Mouse (Mus musculus): ENCODE data around the gene Fgfr2.
"Not testable (repeated sequence)": the region's sequence is repeated elsewhere in the genome, so short reads cannot be mapped to it uniquely, and the experiment has no call there.

The Fgfr2 gene

GRCm38 (mm10) chr7:131062541-131062940 lies 2060.6 kb downstream of the Fgfr2 start:
- no peak for DNase-seq (ENCODE audit: low spot score in 2 of 2)

- not testable (repeated sequence) for DNase-seq (ENCODE audit: low spot score in 2 of 2)
These were observed 2063.3 kb downstream of the Fgfr2 start for GRCm38 (mm10) chr7:131059808-131060207.

DNA sequence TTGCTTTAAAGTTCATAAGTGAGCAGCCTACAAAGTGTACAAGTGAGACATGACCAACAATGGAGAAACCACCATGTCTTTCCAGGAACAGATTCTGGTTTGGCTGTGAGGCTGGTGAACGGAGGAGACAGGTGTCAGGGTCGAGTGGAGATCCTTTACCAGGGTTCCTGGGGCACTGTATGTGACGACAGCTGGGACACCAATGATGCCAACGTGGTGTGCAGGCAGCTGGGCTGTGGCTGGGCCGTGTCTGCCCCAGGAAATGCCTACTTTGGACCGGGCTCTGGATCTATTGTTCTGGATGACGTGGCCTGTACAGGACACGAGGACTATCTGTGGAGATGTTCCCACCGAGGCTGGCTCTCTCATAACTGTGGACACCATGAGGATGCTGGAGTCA lies 2065.2 kb downstream of the Fgfr2 start:
- DNase-seq (ENCODE audit: low spot score in 2 of 2), result not testable (repeated sequence)

DNA sequence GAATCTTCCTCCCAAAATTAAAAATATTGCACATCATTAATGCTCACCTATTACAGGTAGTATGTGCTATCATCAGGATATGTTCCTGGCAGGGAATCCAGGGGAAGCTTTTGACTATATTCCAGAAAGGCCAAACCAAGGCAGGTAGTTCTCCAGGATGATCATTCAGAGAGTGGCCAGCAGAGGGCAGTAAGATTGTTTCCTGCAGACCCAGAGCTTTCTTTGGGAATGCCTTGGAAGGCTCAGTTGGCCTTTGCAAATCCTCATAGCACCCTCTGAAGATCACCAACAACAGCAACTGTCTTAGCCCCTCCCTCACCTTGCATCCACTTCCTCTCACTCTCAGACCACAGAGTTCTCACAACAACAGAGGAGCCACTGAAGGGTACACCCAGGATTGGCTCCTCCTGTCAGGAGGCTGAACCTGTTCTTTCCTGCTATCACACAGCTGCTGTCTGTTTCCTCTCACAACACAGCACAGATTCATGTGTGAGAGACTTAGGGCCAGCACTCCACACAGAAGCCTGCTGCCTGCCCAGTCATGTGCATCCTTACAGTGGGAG lies 2068.3 kb downstream of the Fgfr2 start:
- no peak for DNase-seq (ENCODE audit: low spot score in 2 of 2)

GRCm38 (mm10) chr7:131049829-131050228 lies 2073.3 kb downstream of the Fgfr2 start:
- DNase-seq (ENCODE audit: low spot score in 2 of 2), result not testable (repeated sequence)

DNA sequence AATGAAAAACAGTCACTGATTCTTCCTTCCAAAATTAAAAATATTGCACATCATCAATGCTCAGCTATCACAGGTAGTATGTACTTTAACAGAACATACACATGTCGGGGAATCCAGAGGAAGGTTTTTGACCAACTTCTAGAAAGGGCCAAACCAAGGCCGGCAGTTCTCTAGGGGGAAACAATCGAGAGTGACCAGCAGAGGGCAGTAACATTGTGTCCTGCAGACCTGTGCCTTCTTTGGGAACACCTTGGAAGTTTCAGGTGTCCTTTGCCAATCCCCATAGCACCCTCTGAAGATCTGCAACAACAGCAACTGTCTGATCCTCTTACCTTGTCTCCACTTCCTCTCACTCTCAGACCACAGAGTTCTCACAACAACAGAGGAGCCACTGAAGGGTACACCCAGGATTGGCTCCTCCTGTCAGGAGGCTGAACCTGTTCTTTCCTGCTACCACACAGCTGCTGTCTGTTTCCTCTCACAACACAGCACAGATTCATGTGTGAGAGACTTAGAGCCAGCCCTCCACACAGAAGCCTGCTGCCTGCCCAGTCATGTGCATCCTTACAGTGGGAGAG lies 2077.8 kb downstream of the Fgfr2 start:
- not testable (repeated sequence) for DNase-seq (ENCODE audit: low spot score in 2 of 2)

DNA sequence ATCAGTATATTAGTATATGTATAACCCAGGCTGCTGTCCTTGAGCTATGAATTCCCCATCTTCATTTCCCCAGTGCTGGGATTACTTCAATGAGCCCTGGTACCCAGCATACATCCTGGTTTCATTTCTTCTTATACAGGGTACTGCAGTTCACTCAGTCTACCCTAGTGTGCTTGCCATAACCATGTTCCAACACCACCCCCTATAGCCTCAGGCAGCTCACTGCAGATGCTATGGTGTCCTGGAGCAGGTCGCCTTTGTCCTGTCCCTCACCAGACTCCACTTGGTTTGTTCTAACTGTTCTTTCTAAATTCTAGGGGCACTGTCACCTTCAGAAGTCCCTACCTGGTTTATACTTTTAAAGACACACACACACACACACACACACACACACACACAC lies 2080.5 kb downstream of the Fgfr2 start:
- DNase-seq (ENCODE audit: low spot score in 2 of 2), result no peak

GRCm38 (mm10) chr7:131040760-131041159 lies 2082.4 kb downstream of the Fgfr2 start:
- not testable (repeated sequence) for DNase-seq (ENCODE audit: low spot score in 2 of 2)

DNA sequence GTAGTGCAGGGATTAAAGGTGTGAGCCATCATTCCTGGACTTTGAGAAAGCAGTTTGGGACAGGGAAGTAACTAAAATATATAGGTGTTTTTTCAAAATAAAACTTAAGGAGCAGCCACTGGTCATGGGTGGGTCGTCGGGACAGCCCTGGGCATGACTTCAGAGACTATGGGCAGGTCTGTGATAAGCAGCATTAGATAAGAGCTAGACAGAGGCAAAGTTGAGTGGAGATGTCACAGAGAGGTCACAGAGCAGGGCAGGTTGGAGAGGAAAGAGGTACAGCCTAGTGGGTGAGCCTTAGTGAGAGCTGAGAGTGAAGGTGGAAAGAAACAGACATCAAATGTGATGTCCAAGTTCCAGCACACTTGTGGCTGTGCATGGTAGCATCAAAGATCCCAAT lies 2086.1 kb downstream of the Fgfr2 start:
- no peak for DNase-seq (ENCODE audit: low spot score in 2 of 2)

DNA sequence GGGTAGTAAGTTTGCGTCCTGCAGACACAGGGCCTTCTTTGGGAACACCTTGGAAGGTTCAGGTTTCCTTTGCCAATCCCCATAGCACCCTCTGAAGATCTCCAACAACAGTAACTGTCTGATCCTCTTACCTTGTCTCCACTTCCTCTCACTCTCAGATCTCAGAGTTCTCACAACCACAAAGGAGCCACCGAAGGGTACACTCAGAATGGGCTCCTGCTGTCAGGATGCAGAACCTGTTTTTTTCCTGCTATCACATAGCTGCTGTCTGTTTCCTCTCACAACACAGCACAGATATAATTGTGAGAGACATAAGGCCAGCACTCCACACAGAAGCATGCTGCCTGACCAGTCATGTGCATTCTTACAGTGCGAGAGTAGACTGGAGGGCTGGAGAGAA lies 2086.8 kb downstream of the Fgfr2 start:
- DNase-seq (ENCODE audit: low spot score in 2 of 2), result no peak

GRCm38 (mm10) chr7:131031755-131032154 lies 2091.4 kb downstream of the Fgfr2 start, which contains the start of gene Dmbt1:
Gene Dmbt1, plus strand, starts transcription at chr7:131032053.
- no peak for DNase-seq (ENCODE audit: low spot score in 2 of 2)

DNA sequence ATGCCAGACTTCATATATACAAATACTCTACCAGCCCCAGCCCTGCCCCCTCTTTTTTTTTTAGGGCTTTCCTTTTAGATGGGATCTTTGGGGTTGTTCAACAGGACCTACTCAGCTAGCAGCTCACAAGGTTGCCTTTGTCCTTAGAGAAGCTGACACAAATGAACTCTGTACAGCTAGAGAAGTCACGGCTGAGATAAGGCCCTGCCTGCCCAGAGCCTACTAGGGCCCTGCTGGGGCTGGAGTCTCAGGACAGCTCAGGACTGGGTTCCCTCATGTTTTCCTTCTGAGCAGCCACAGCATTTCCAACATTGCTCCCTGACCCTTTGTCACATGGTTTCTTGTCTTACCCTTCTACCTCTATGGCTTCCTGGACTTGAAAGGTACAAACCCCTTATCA lies 2095.6 kb downstream of the Fgfr2 start:
- no peak for DNase-seq (ENCODE audit: low spot score in 2 of 2)

- DNase-seq (ENCODE audit: low spot score in 2 of 2), result no peak
These were observed 2098.3 kb downstream of the Fgfr2 start for GRCm38 (mm10) chr7:131024807-131025206.

- no peak for DNase-seq (ENCODE audit: low spot score in 2 of 2)
These were observed 2104.0 kb downstream of the Fgfr2 start for GRCm38 (mm10) chr7:131019181-131019580.

DNA sequence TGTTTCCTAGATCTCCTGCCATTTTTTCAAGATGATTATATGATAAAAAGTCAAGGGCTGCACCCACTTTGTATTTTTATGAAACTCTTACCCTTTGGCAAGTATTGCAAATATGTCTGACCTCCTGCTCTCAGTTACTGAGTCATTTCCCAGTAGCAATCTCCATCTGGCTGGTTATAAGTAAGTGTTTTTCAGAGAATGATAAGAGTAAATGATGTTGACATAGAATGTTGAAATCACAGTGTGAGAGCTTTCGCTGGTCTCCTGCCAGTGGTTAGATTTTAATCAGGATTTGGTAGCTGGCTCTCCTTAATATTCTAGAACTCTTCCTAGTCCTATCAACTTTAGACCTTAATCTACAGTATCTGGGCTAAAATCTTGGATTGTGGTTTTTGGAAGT lies 2111.2 kb downstream of the Fgfr2 start:
- no peak for DNase-seq (ENCODE audit: low spot score in 2 of 2)

DNA sequence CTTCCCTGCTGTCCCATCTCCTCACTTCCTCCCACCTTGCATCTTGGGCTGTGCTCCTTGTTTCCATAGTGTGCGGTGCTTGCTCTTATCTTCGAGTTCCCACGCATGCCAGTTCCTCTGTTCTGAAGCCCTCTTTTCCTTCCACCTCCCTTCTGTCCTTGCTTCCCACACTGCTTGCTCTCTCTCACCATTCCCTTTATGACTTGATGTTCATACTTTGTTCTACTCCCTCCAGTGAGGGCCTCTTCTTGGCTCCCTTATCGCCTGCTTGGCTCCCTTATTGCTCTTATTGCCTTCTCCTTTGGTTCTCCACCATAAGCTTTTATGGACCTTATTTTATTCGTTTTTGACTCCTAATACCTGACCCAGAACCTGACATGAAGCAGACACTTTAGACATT lies 2114.0 kb downstream of the Fgfr2 start:
- no peak for DNase-seq (ENCODE audit: low spot score in 2 of 2)

- no peak for DNase-seq (ENCODE audit: low spot score in 2 of 2)
These were observed 2115.9 kb downstream of the Fgfr2 start for GRCm38 (mm10) chr7:131007221-131007620.

GRCm38 (mm10) chr7:131004071-131004470 lies 2119.1 kb downstream of the Fgfr2 start:
- no peak for DNase-seq (ENCODE audit: low spot score in 2 of 2)

DNA sequence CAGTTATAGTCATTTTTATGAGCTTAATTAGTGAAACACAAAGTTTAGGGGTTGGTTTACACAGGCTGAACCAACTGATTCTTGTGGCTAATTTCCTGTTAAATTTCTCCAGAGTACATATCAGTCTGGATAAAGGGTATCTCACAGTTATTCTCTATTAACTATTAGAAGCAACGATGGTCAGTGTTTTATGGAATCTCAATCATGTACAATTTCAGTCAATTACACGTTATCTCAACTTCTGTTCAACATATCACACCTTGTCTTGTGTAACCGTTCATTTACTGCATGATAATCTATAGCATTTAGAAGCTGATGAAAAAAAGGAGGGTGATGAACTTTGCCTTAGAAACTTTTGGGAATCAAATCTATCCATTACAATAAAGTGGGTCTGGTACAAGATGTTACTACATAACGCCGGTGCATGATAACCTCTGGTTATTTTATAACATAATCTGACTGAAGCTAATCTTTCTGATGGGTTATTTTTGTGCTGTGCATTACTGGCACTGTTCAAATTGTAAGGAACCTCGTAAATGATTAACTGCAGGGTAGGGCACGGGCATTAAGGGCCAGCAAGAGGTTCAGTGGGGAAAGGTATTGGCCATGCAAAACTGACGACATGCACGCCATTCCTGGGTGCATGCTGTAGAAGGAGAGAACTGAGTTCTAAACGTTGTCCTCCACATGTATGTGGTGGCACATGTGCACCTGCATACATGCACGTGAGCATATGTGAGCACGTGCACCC lies 2121.0 kb downstream of the Fgfr2 start:
- DNase-seq (ENCODE audit: low spot score in 2 of 2), result no peak

- no peak for DNase-seq (ENCODE audit: low spot score in 2 of 2)
These were observed 2129.2 kb downstream of the Fgfr2 start for GRCm38 (mm10) chr7:130993907-130994306.

GRCm38 (mm10) chr7:130991174-130991789 lies 2131.9 kb downstream of the Fgfr2 start:
- DNase-seq (ENCODE audit: low spot score in 2 of 2), result no peak

DNA sequence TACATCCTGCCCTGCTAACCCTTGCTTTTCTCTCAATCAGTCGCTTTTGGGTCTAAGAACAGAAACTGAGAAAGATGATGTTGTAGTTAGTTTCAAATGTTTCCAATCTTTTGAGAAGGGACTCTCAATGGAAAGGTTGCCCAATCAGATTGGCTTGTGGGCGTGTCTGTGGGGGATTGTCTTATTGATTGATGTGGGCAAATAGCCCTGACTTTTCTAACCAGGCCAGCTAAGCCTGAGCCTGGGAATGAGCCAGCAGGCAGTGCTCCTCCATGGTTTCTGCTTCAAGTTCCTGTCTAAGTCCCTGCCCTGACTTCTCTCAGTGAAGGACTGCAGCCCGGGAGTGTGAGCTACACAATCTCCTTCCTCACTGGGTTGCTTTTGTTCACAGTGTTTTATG lies 2133.8 kb downstream of the Fgfr2 start:
- DNase-seq (ENCODE audit: low spot score in 2 of 2), result no peak

- no peak for DNase-seq (ENCODE audit: low spot score in 2 of 2)
These were observed 2135.0 kb downstream of the Fgfr2 start for GRCm38 (mm10) chr7:130988146-130988545.
